Mouse (Mus musculus): ENCODE data around the gene Lgi4. TPM values are rescaled to one million over a fixed set of nuclear protein-coding genes. Genes with fewer than 3 reads are reported as not detected.

Gene Lgi4
- total RNA-seq, 2 experiments from 2014 or later, result 24.2 to 24.9 TPM

DNA sequence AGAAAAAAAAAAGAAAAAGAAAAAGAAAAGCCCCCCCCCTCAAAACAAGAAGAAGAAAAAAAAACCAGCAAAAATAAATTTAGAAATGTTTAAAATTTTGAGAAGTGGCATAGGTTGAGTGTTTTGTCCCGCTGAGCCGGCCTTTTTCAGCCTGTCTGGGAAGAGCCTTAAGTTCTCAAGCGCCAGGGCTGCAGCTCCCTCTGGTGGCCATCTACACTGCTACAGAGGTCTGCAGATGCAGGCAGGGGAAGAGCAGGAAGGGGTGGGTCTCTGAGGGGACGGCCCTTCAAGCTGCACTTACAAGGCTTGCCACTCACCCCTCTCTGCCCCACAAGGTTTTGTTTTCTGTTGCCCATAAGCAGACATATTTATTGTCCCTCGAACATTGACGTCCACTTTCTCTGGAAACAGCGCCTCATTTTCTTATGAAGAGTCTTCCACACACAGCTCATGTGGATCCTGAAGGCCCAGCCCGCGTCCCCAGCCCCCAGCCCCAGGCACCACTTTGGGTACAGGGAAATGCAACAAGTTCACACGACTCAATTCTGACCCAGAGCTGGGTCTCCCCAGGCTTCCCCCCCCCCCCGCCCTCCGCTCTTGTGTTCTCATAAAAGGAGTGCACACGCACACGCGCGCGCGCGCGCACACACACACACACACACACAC, 38.6 kb downstream of the Lgi4 start:
- intact Hi-C loops (cut with DNase I), result loop anchor here (1.0 to 5.0 kb wide), 2 partner anchors 38 to 140 kb away; partner anchors contain the start of genes Lgi4 and Usf2
- peak; percentile 91 to 93 for DNase-seq (ENCODE audit: low spot score in 2 of 2)

DNA sequence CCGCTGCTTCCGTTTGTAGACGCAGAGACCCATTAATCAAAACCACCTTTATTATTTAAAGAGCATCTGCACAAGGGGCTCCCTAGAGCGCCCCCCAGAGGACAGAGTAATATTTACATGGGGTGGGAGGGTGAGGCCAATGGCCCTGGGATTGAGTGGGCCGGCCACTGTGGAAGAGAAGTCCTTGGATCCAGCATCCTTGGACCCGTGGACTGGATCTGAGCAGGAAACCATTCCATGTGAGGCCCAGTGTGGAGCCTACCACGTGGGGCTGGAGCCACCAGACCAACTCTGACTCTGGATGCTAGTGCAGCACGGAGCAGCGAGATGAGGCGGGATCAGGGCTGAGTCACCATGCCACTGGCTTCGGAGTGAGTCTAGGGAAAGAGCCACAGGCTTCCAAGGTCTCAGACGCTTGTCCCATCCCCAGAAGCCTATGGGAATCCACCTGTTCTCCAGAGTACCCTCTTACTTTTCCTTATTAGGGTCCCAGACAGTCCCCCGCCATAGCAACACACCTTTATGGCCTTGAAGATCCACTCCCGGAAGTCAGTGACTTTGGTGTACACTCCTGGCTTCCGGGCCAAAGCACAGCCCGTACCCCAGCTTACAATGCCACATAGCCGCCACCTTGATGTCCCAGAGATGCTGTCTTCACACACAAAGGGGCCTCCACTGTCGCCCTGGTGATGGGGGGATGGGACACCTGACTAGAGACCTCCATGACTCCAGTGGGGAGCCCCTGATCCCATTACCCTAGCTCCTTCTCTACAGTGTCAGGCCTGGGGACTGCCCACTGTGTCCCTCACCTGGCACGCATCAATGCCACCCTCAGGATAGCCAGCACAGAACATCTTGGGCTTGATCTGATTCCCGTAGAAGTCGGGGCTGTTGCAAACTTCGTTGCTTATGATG, 39.8 kb downstream of the Lgi4 start:
- no peak for DNase-seq (ENCODE audit: low spot score in 2 of 2)
- intact Hi-C loops (cut with DNase I), result loop anchor here (5.0 kb wide), 1 partner anchor 142 kb away; the partner anchor contains the start of gene Usf2

DNA sequence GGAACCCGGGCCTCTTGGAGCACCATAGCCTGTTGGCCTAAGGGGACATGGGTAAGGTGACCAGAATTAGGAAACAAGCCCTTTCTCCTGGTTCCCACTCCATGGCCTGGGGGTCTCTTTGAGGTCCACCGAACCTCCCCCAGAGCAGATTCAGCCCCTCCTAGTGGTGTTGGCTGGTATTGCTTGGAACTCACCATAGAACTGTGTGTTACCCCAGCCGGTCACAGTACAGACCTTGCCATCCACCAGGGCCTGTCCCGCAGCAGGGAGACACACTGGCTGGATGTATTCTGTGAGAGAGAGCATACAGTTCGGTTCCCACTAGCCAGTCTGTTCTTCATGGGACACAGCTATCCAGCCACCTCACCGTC, 40.5 kb downstream of the Lgi4 start:
- no peak for DNase-seq (ENCODE audit: low spot score in 2 of 2)
- intact Hi-C loops (cut with DNase I), result loop anchor here (5.0 kb wide), 1 partner anchor 142 kb away; the partner anchor contains the start of gene Usf2

DNA sequence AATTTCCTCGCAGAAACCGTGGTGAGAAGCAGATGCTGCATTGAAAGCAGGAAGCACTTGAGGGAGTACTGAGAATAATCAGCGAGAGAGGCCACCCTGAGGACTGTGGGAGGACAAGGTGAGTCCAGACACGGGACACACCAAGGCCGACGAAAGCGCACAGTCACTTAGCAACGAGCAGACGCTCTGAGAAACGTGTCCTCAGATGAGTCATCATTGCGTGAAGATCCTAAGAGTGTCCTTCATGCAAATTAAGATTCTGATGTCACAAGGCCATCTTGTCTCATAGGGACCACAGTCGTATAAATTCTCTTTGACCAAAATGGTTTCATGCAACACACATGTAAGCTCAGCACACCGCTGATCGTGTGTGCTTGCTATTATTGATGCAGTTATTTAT, 41.6 kb downstream of the Lgi4 start:
- no peak for DNase-seq (ENCODE audit: low spot score in 2 of 2)
- intact Hi-C loops (cut with DNase I), result no loop called here

DNA sequence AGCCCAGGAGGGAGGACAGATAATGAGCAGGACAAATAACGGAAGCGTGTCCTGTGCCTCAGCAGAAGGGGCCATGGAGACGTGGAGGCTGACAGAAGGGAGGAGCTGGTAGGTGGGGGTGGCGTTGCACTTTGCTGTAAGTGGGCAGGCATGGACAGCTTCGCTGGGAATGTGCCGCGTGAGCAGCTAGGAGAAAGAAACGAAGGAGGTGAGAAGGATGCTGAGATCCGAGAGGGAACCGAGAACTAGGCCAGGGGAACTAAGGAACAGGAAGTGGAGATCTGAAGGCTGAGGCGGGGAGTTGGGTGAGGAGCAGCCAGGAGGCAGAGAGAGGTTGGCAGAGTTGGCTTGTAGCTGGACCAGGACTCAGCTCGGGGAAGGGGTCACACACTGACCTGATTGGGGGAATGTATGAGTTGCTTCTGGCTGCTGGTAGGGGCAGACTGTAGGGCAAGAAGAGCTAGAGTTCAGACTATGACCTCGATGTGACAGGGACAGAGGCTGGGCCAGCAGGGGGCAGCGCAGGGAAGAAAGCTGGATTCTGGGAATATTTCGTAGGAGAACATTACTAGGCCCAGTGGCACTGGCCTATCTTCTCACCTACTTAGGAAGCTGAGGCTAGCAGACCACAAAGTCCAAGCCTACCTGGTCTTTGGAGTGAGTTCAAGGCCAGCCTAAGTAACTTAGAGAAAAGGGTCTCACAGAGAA, 46.1 kb downstream of the Lgi4 start:
- intact Hi-C loops (cut with DNase I), result loop anchor here (1.0 kb wide), 1 partner anchor 18 kb away; no protein-coding TSS in a partner anchor

DNA sequence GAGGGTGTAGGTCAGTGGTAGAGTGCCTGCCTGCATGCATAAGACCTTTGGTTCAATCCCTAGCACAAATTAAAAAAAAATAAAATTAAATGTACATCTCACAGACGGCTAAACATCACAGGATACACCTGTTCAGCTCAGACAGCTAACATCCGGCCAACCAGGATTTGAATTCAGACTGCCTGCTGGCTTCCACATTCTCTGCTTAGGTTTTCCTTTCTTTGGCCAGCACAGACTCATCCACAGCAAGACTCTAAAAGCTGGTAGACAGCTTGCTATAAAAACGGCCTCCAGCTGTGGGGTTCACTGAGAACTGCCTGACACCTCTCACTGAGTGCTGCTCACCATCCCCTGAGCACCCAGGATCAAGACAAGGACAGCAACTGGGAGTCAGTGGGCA, 47.0 kb downstream of the Lgi4 start:
- intact Hi-C loops (cut with DNase I), result no loop called here
- no peak for DNase-seq (ENCODE audit: low spot score in 2 of 2)

More for the DNA sequence above, 46.1 kb downstream of the Lgi4 start:
- DNase-seq (ENCODE audit: low spot score in 2 of 2), result peak; percentile 64 to 92

DNA sequence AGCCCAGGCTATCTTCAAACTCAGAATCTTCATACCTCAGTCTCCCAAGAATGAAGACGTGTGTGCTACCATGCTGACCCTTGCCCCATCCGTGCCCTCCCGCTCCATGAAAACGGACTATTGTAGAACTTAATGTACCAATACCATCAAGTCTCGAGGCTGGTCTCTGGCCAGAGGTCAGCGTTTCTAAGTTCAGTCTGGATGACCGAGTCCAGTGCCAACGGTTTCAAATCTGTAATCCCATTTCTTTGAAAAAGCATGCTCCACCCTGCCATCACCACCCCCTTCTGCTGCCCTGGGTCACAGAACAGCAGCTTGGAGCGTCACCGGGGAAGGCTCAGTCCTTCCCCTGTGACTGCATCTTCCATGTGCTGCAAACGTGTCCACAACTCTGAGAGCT, 48.6 kb downstream of the Lgi4 start:
- intact Hi-C loops (cut with DNase I), result no loop called here
- DNase-seq (ENCODE audit: low spot score in 2 of 2), result no peak

DNA sequence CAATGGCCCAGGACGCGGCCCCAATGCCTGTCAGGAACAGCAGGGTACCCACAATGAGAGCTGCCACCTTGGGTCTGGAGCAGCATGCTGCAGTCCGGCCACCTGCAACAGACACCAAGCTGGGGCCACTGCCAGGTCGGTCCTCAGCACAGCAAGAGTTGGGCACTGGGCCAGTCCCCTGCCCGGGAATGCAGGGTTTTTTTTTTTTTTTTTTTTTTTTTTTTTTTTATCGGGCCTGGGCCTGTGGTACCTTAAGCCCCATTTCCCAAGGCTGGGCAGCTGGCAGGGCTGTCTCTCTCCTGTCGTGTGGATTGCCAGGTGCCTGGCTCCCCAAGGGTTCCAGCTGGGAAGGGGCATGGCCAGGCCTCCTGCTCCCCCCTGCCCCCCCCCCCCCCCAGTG, 49.9 kb downstream of the Lgi4 start:
- intact Hi-C loops (cut with DNase I), result no loop called here
- DNase-seq (ENCODE audit: low spot score in 2 of 2), result no peak

DNA sequence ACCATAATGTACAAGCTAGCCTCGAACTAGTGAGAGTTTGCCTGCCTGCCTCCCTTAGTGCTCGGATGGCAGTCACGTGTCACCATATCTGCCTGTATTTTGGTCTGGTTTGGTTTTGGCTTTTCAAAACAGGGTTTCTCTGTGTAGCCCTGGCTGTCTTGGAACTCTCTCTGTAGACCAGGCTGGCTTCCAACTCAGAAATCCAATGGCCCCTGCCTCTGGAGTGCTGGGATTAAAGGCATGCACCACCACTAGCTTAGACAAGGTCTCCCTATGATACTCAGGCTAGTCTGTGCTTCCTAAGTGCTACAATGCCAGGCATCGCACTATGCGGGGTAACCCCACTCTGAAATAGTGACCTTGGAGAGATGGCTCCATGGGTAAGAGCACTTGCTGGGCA, 50.7 kb downstream of the Lgi4 start:
- intact Hi-C loops (cut with DNase I), result no loop called here
- DNase-seq (ENCODE audit: low spot score in 2 of 2), result no peak

DNA sequence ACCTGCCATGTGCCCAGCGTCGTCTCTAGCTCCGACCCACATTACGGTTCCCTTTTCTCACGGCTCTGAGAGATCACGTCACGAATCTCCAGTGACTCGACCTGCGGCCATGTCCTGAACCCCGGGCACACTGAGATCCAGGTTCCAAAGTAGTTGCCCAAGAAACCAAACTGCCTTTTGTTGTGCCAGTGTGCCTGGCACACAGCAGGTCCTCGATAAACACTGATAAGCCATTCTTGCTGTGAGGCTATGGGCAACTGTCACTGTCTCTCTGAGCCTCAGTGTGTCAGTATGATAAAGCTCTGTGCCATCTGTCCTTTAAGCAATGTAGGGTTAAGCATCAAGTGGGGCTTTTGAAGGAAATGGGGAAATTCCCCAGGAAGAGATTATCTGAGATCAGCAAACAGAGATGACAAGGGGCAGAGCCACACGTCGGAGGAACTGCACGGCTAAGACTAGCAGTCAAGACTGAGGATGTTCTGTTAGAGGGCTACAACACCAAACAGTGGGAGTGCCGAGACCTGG, 51.8 kb downstream of the Lgi4 start:
- no peak for DNase-seq (ENCODE audit: low spot score in 2 of 2)
- intact Hi-C loops (cut with DNase I), result no loop called here

DNA sequence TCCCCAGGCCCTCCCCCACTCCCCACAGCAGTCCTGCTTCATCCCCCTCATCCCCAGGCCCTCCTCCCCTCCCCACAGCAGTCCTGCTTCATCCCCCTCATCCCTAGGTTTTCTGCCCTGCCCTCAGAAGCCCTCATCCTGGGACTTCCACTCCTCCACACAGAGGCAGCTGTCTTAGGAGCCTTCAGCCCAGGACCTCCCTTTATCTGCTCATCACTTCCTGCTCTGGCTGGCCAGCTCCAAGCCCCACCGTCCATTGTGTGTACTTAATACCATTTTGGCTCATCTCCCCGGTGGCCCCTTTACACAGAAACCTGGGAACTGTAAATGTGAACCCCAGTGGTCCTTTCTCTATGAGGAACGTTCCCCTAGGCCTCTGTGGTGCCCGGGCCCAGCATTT, 52.9 kb downstream of the Lgi4 start:
- intact Hi-C loops (cut with DNase I), result no loop called here
- no peak for DNase-seq (ENCODE audit: low spot score in 2 of 2)

DNA sequence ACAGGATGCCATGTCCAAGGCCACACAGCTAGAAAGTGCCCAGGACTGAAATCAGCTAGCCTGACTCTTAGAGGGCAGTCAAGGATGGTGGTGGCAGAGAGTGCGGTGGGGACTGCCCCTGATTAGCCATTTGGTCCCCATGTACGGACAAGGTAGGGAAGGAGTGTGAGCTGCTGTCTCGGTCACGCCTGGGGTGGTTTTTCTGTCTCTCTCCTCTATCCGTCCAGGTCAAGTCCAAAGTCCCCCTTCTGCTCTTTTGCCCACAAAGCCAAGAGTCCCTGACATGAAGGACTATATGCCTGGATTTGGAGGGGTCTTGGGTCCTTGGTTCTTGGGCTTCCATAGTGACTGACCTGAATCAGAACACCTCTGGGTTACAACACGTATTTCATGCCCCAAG, 54.7 kb downstream of the Lgi4 start:
- no peak for DNase-seq (ENCODE audit: low spot score in 2 of 2)
- intact Hi-C loops (cut with DNase I), result no loop called here

DNA sequence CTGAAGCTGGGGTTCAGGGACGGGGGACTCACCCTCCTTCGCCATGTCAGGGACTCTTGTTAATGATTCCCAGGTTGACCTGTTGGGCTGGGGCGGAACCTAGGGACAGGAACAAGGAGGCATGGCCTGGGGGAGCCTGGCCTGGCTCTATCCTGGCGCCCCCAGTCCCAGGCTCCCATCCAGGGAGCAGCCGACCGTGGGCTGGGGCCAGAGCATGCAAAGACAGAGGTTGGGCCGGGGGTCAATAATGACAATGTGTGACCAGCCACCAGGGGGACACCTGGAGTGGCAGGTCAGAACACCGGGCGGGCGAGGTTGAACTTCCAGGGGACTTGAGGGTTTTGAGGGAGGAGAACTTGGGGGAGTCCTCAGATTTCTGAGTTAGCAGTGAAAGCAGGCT, 55.5 kb downstream of the Lgi4 start:
- intact Hi-C loops (cut with DNase I), result no loop called here
- no peak for DNase-seq (ENCODE audit: low spot score in 2 of 2)

DNA sequence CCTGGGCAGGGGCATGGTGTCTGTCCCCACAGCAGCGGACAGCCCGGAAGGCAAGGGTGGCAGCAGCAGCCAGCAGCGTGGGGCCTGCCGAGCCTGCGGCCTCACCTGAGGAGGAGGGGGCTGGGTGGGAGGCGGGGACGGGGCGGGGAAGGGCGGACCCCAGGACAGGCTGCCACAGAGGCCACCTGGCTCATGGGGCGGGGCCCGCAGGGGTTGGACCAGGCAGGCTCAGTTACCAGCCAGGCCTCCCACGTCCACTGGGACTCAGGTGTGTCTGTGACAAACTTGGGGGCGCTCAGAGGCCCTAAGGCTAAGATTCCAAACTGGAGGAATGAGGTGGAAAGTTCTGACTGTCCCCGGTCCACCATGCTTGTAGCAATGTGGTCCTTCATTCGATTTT, 56.0 kb downstream of the Lgi4 start, which contains the start of gene Hpn:
TSS of gene Hpn (minus strand) at position 109 of the 400 bp plus-strand sequence.
- intact Hi-C loops (cut with DNase I), result no loop called here
- no peak for DNase-seq (ENCODE audit: low spot score in 2 of 2)

DNA sequence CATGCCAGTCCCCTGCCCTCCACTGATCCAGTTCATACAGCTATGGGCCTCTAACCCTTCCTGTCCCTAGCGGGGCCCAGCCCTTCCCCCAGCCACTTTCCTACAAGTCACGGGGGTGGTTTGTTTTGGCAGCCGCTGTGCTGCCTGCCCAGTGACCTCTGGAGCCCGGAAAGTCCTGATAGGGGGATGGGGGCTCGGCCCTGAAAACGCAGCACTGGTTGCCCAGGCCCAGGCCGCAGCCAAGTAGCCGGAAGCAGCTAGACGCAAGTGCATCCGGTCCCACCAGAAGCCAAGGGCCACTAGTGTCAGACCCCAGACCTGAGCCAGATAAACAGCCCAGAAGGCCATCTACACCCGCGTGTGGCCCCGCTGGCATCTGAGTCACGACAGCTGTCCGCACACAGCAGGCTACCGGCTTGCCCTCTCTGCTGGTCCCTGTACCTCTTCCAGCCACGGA, 56.5 kb downstream of the Lgi4 start:
- intact Hi-C loops (cut with DNase I), result no loop called here
- peak in 1 of 2 experiments; percentile 44 for DNase-seq (ENCODE audit: low spot score in 2 of 2)

DNA sequence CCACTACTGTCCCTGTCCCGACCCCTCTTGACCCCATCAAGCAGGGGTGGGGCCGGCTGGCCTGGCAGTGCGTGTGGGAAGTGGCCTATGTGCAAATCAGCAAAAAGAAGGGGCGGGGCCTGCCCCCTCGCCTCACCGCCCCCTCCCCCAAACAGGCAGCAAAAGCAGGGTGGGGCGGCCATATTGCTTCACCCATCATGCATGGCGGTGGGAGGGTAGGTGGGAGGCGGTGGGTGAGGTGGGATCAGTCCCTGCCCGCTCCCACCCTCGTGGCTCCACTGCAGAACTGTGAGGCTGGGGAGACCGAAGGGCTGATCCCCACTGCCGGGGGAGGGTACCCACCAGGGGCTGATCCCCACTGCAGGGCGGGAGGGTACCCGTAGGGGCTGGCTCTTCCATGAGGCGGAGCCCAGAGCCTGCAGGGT, 57.6 kb downstream of the Lgi4 start:
- intact Hi-C loops (cut with DNase I), result no loop called here
- DNase-seq (ENCODE audit: low spot score in 2 of 2), result no peak

DNA sequence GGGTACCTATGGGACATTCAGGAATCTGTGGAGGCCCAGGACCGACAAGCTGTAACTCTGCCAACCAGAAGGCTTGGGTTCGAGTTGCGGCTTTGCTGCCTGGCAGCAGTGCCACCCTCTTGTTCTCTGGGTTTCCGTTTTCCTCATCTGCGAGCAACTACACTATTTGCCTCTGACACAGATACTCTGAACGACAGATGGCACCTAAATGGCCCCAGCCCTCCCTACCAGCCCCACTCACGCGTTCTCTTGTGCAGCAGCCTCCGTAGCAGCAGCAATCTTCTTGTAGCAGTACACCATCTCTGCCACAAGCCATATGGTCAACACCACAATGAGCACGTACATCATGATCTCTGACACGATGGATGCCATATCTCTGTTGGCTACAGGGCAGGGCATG, 58.3 kb downstream of the Lgi4 start:
- peak in 1 of 2 experiments; percentile 57 for DNase-seq (ENCODE audit: low spot score in 2 of 2)
- intact Hi-C loops (cut with DNase I), result no loop called here

DNA sequence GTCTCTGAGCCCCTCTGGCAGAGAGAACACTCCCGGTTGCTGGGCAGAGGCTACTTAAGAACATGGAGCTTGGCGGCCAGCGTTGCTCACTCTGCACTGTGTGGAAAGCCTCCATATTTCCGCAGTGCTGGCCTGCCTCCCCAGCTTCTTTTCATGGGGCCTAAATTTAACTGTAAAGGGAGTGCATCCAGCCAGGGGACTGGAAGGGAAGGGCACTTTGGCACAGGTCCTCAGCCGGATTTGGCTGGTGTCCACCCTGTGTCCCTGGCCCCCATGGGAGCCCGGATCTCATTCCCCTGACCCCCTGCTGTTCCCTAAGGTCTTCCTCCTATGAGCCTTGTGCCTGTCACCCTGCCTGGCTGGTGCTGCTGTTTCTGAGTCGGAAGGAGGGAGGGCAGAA, 59.3 kb downstream of the Lgi4 start:
- peak in 1 of 2 experiments; percentile 69 for DNase-seq (ENCODE audit: low spot score in 2 of 2)
- intact Hi-C loops (cut with DNase I), result no loop called here

DNA sequence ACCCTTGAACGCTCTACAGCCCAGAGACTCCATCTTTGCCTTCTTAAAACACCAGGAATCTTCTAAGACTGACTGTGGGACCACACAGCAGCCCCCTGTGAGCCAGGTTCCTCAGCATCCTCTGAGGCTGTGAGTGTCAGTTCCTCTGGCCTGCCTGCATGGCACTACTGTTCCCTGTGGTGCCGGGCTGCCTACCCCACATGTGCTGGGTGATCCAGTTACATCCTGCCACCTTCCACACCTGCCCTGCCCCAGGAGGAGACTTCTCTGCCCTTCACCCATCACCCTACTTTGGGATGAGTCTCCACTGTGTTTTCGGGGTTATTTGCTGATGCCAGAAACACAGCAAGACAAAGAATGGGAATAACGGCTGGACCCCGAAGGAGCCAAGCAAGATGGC, 60.4 kb downstream of the Lgi4 start:
- intact Hi-C loops (cut with DNase I), result no loop called here
- no peak for DNase-seq (ENCODE audit: low spot score in 2 of 2)

All from left cerebral cortex, postnatal 25 days (tissue).